Mouse (Mus musculus): ENCODE measurements around the gene Omp. TPM values are rescaled to one million over a fixed set of nuclear protein-coding genes. Genes with fewer than 3 reads are reported as not detected.

The Omp gene
- polyA plus RNA-seq, 1 experiment from 2014 or later, result 2.1 TPM

- no peaks in the 10 kb centered on the region for H3K36me3 ChIP-seq (ENCODE audit: control insufficient read depth, insufficient read depth, low read length)
- H3K9ac ChIP-seq (ENCODE audit: low read length), result peak within 1 kb of the TSS; percentile 63
- H3K4me3 ChIP-seq (replicated peaks; ENCODE audit: low read length), result peak within 1 kb of the TSS; percentile 36
- H3K27ac ChIP-seq (ENCODE audit: low read length), result no peak within 1 kb of the TSS
- peak within 1 kb of the TSS; percentile 61 for H3K4me2 ChIP-seq (ENCODE audit: low read depth, low read length)
- peak; percentile 67 for ATAC-seq (ENCODE audit: insufficient read depth, low FRiP score)
- H3K9me3 ChIP-seq (replicated peaks; ENCODE audit: control insufficient read depth, low read length), result no peaks in the 10 kb centered on the region
- H3K27me3 ChIP-seq (ENCODE audit: control insufficient read depth, insufficient read depth, low read length), result no peaks in the 10 kb centered on the region
- WGBS, result 37% methylated on average over 9 of the region's 9 CpGs
- 0 out of 2 replicates have a peak, but pooled peaks cover 8% of the 10 kb centered on the region for H3K4me1 ChIP-seq (ENCODE audit: control insufficient read depth, insufficient read depth, low read length)
Observed at GRCm38 (mm10) chr7:98119179-98119960, 25.9 kb downstream of the Omp start, which contains the start of gene Myo7a. Gene Myo7a, minus strand, starts transcription at chr7:98119524.

GRCm38 (mm10) chr7:98117012-98117660 lies 28.2 kb downstream of the Omp start:
- Histone ChIP-seq H3K27ac (ENCODE audit: low read length) (no peak overlapping the region), H3K4me2 (ENCODE audit: low read depth, low read length) (no peak overlapping the region)

GRCm38 (mm10) chr7:98114656-98115055 lies 30.6 kb downstream of the Omp start:
- H3K27ac ChIP-seq (ENCODE audit: low read length), result no peak overlapping the region

More at GRCm38 (mm10) chr7:98117012-98117660, 28.2 kb downstream of the Omp start:
- peaks cover under 1% of the 10 kb centered on the region; the same call in 1 of the 2 replicates for H3K27me3 ChIP-seq (ENCODE audit: control insufficient read depth, insufficient read depth, low read length)
- H3K9ac ChIP-seq (ENCODE audit: low read length), result peak overlapping the region; percentile 41
- no peak overlapping the region for H3K4me3 ChIP-seq (replicated peaks; ENCODE audit: low read length)
- H3K9me3 ChIP-seq (replicated peaks; ENCODE audit: control insufficient read depth, low read length), result no peaks in the 10 kb centered on the region
- 0 out of 2 replicates have a peak, but pooled peaks cover 8% of the 10 kb centered on the region for H3K4me1 ChIP-seq (ENCODE audit: control insufficient read depth, insufficient read depth, low read length)
- ATAC-seq (ENCODE audit: insufficient read depth, low FRiP score), result no peak
- 44% methylated on average over 11 of the region's 11 CpGs for WGBS
- no peaks in the 10 kb centered on the region for H3K36me3 ChIP-seq (ENCODE audit: control insufficient read depth, insufficient read depth, low read length)

GRCm38 (mm10) chr7:98111233-98111632 lies 34.1 kb downstream of the Omp start:
- 9% methylated on average over 25 of the region's 25 CpGs for WGBS
- no peak for ATAC-seq (ENCODE audit: insufficient read depth, low FRiP score)

More at GRCm38 (mm10) chr7:98114656-98115055, 30.6 kb downstream of the Omp start:
- Histone ChIP-seq H3K4me3 (replicated peaks; ENCODE audit: low read length) (no peak overlapping the region), H3K4me1 (ENCODE audit: control insufficient read depth, insufficient read depth, low read length) (peaks cover 9% of the 10 kb centered on the region; the same call in 1 of the 2 replicates), H3K9ac (ENCODE audit: low read length) (no peak overlapping the region), H3K27me3 (ENCODE audit: control insufficient read depth, insufficient read depth, low read length) (peaks cover 12% of the 10 kb centered on the region; the same call in 1 of the 2 replicates), H3K9me3 (replicated peaks; ENCODE audit: control insufficient read depth, low read length) (no peaks in the 10 kb centered on the region), H3K4me2 (ENCODE audit: low read depth, low read length) (no peak overlapping the region), H3K36me3 (ENCODE audit: control insufficient read depth, insufficient read depth, low read length) (no peaks in the 10 kb centered on the region)
- ATAC-seq (ENCODE audit: insufficient read depth, low FRiP score), result no peak
- 57% methylated on average over 6 of the region's 6 CpGs for WGBS

GRCm38 (mm10) chr7:98109771-98110170 lies 35.5 kb downstream of the Omp start:
- H3K4me1 ChIP-seq (ENCODE audit: control insufficient read depth, insufficient read depth, low read length), result peaks cover 3% of the 10 kb centered on the region; the same call in 1 of the 2 replicates
- H3K27me3 ChIP-seq (ENCODE audit: control insufficient read depth, insufficient read depth, low read length), result peaks cover 12% of the 10 kb centered on the region; the same call in 1 of the 2 replicates
- H3K36me3 ChIP-seq (ENCODE audit: control insufficient read depth, insufficient read depth, low read length), result no peaks in the 10 kb centered on the region
- H3K27ac ChIP-seq (ENCODE audit: low read length), result no peak overlapping the region
- ATAC-seq (ENCODE audit: insufficient read depth, low FRiP score), result no peak
- no peak overlapping the region; the same call in 1 of the 2 replicates for H3K9ac ChIP-seq (ENCODE audit: low read length)
- H3K4me2 ChIP-seq (ENCODE audit: low read depth, low read length), result no peak overlapping the region
- H3K9me3 ChIP-seq (replicated peaks; ENCODE audit: control insufficient read depth, low read length), result no peaks in the 10 kb centered on the region
- WGBS, result 65% methylated on average over 4 of the region's 4 CpGs
- no peak overlapping the region for H3K4me3 ChIP-seq (replicated peaks; ENCODE audit: low read length)

More at GRCm38 (mm10) chr7:98111233-98111632, 34.1 kb downstream of the Omp start:
- Histone ChIP-seq H3K36me3 (ENCODE audit: control insufficient read depth, insufficient read depth, low read length) (no peaks in the 10 kb centered on the region), H3K4me3 (replicated peaks; ENCODE audit: low read length) (peak overlapping the region; percentile 32), H3K9ac (ENCODE audit: low read length) (peak overlapping the region; percentile 59; the same call in 1 of the 2 replicates), H3K27ac (ENCODE audit: low read length) (no peak overlapping the region), H3K27me3 (ENCODE audit: control insufficient read depth, insufficient read depth, low read length) (peaks cover 12% of the 10 kb centered on the region; the same call in 1 of the 2 replicates), H3K4me1 (ENCODE audit: control insufficient read depth, insufficient read depth, low read length) (peaks cover 3% of the 10 kb centered on the region; the same call in 1 of the 2 replicates), H3K9me3 (replicated peaks; ENCODE audit: control insufficient read depth, low read length) (no peaks in the 10 kb centered on the region), H3K4me2 (ENCODE audit: low read depth, low read length) (peak overlapping the region; percentile 50)

GRCm38 (mm10) chr7:98108636-98109430 lies 36.5 kb downstream of the Omp start:
- Histone ChIP-seq H3K9ac (ENCODE audit: low read length) (no peak overlapping the region; the same call in 1 of the 2 replicates), H3K4me1 (ENCODE audit: control insufficient read depth, insufficient read depth, low read length) (peaks cover 3% of the 10 kb centered on the region; the same call in 1 of the 2 replicates), H3K9me3 (replicated peaks; ENCODE audit: control insufficient read depth, low read length) (no peaks in the 10 kb centered on the region), H3K36me3 (ENCODE audit: control insufficient read depth, insufficient read depth, low read length) (no peaks in the 10 kb centered on the region), H3K27ac (ENCODE audit: low read length) (no peak overlapping the region), H3K4me2 (ENCODE audit: low read depth, low read length) (no peak overlapping the region), H3K4me3 (replicated peaks; ENCODE audit: low read length) (no peak overlapping the region), H3K27me3 (ENCODE audit: control insufficient read depth, insufficient read depth, low read length) (peaks cover 12% of the 10 kb centered on the region; the same call in 1 of the 2 replicates)
- no peak for ATAC-seq (ENCODE audit: insufficient read depth, low FRiP score)
- whole genome bisulfite sequencing, result 79% methylated on average over 16 of the region's 16 CpGs

- Histone ChIP-seq H3K4me3 (replicated peaks; ENCODE audit: low read length) (no peak overlapping the region), H3K9ac (ENCODE audit: low read length) (no peak overlapping the region), H3K27ac (ENCODE audit: low read length) (no peak overlapping the region), H3K4me2 (ENCODE audit: low read depth, low read length) (no peak overlapping the region), H3K4me1 (ENCODE audit: control insufficient read depth, insufficient read depth, low read length) (peaks cover 2% of the 10 kb centered on the region; the same call in 1 of the 2 replicates), H3K36me3 (ENCODE audit: control insufficient read depth, insufficient read depth, low read length) (no peaks in the 10 kb centered on the region), H3K9me3 (replicated peaks; ENCODE audit: control insufficient read depth, low read length) (no peaks in the 10 kb centered on the region), H3K27me3 (ENCODE audit: control insufficient read depth, insufficient read depth, low read length) (peaks cover 7% of the 10 kb centered on the region; the same call in 1 of the 2 replicates)
- 76% methylated on average over 7 of the region's 7 CpGs for WGBS
- no peak for ATAC-seq (ENCODE audit: insufficient read depth, low FRiP score)
Observed at GRCm38 (mm10) chr7:98106272-98106671, 39.0 kb downstream of the Omp start.

Measured in stomach, embryonic 16.5 days (tissue).